Mouse (Mus musculus): Measurements from ENCODE around the gene Caln1. TPM values are rescaled to one million over a fixed set of nuclear protein-coding genes. Genes with fewer than 3 reads are reported as not detected.

Gene Caln1
- total and polyA plus RNA-seq, 2 experiments from 2014 or later = not detected

DNA sequence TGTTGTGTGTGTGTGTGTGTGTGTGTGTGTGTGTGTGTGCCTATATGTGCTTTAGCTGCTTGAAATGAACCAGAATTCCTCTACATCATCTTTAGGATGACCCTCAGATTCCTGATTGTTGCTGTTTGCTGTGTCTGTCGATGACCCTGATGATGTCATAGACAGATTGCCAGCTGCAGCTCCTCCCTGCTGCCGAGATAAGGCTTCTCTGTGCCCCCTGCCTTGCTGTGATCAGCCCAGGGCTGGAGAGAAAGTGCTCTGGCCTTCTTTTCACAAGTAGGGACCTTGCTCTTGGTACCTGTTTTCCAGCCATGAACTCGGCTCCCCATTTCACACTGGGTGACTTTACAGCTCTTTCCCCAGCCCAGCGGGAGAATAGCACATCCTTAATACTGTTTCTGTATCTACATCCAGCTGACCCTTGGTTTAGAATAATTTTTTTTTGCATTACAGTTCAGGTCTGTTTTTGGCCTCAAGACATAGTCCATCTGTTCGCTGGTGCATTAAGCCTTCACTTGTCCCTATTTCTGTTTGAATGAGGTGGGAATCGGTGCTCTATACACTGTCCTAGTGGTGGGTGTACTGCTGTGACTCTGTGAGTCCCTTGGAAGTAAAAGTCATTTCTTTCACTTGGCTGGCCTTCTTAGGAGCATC is 337.1 kb downstream of the Caln1 start:
- no peak overlapping the region for H3K4me2 ChIP-seq (ENCODE audit: low read depth, low read length)
- no peak overlapping the region for H3K4me3 ChIP-seq (ENCODE audit: low read depth, low read length)
- no peaks in the 10 kb centered on the region for H3K4me1 ChIP-seq (ENCODE audit: control insufficient read depth, insufficient read depth)
- TF ChIP-seq CTCF (IDR thresholded peaks at IDR 0.05; ENCODE audit: low read depth) (no peak), EP300 (IDR thresholded peaks at IDR 0.05; ENCODE audit: low read depth) (no peak)
- 44% methylated on average over 6 of the region's 6 CpGs for WGBS
- no peak for DNase-seq (ENCODE audit: low spot score)
- H3K9me3 ChIP-seq (replicated peaks; ENCODE audit: control insufficient read depth, low read length) = peaks cover 9% of the 10 kb centered on the region; the same call in 1 of the 2 replicates
- H3K36me3 ChIP-seq (replicated peaks; ENCODE audit: control insufficient read depth, insufficient read depth, low read length) = no peaks in the 10 kb centered on the region
- no peak overlapping the region for H3K9ac ChIP-seq (replicated peaks; ENCODE audit: low read depth, low read length)
- no peaks in the 10 kb centered on the region for H3K27me3 ChIP-seq (ENCODE audit: control insufficient read depth, insufficient read depth, low read length)
- no peak overlapping the region for H3K27ac ChIP-seq (ENCODE audit: low read depth)
- no peak for ATAC-seq (ENCODE audit: insufficient read depth, low read depth)

DNA sequence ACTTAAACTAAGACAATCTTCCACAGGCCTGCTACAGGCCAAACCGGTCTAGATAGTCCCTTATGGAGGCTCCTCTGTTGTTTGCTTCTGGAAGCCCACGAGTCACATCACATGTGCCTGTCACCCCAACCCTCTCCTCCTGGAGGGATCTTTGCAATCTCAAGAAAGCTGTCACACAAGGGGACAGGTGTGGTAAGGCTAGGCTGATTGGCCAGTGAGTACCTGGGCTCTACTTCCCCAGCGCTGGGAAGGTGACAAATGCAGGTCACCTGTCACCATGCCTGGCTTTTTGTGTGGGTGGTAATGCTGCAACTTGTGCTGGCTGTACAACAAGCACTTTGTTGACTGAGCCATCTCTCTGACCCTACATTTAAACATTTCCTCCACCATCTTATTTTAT is 338.5 kb downstream of the Caln1 start:
- no peaks in the 10 kb centered on the region for H3K36me3 ChIP-seq (replicated peaks; ENCODE audit: control insufficient read depth, insufficient read depth, low read length)
- peaks cover 9% of the 10 kb centered on the region; the same call in 1 of the 2 replicates for H3K9me3 ChIP-seq (replicated peaks; ENCODE audit: control insufficient read depth, low read length)
- H3K9ac ChIP-seq (replicated peaks; ENCODE audit: low read depth, low read length) = no peak overlapping the region
- no peak overlapping the region for H3K4me2 ChIP-seq (ENCODE audit: low read depth, low read length)
- H3K4me3 ChIP-seq (ENCODE audit: low read depth, low read length) = no peak overlapping the region
- H3K4me1 ChIP-seq (ENCODE audit: control insufficient read depth, insufficient read depth) = no peaks in the 10 kb centered on the region
- H3K27me3 ChIP-seq (ENCODE audit: control insufficient read depth, insufficient read depth, low read length) = no peaks in the 10 kb centered on the region
- DNase-seq (ENCODE audit: low spot score) = no peak
- 60% methylated on average over 3 of the region's 3 CpGs for WGBS
- ATAC-seq (ENCODE audit: insufficient read depth, low read depth) = no peak
- no peak overlapping the region for H3K27ac ChIP-seq (ENCODE audit: low read depth)
- TF ChIP-seq CTCF (IDR thresholded peaks at IDR 0.05; ENCODE audit: low read depth) = no peak
- no peak for TF ChIP-seq EP300 (IDR thresholded peaks at IDR 0.05; ENCODE audit: low read depth)

DNA sequence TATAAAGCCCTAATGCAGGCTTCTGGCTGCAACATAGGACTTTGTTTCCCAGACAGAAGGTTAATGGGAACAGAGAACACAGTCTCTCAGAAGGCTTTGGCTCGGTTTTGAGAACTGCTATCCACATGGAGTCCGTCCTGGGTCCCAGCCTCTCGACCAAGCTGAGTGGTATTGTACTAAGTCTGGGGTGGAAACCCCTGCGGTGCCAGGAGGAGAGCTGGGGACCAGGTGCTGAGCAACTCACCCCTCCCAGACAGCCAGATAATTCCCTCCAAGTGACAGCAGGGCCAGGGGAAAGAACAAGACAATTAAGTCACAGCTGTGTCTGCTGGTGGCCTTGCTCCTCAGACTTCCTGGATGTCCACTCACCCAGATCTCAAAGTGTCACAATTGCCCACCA is 339.4 kb downstream of the Caln1 start:
- no peak for ATAC-seq (ENCODE audit: insufficient read depth, low read depth)
- no peak for DNase-seq (ENCODE audit: low spot score)
- TF ChIP-seq EP300 (IDR thresholded peaks at IDR 0.05; ENCODE audit: low read depth) (no peak), CTCF (IDR thresholded peaks at IDR 0.05; ENCODE audit: low read depth) (no peak)
- Histone ChIP-seq H3K27me3 (ENCODE audit: control insufficient read depth, insufficient read depth, low read length) (no peaks in the 10 kb centered on the region), H3K4me3 (ENCODE audit: low read depth, low read length) (no peak overlapping the region), H3K4me2 (ENCODE audit: low read depth, low read length) (no peak overlapping the region), H3K27ac (ENCODE audit: low read depth) (no peak overlapping the region), H3K36me3 (replicated peaks; ENCODE audit: control insufficient read depth, insufficient read depth, low read length) (no peaks in the 10 kb centered on the region), H3K4me1 (ENCODE audit: control insufficient read depth, insufficient read depth) (no peaks in the 10 kb centered on the region), H3K9me3 (replicated peaks; ENCODE audit: control insufficient read depth, low read length) (peaks cover 9% of the 10 kb centered on the region; the same call in 1 of the 2 replicates), H3K9ac (replicated peaks; ENCODE audit: low read depth, low read length) (no peak overlapping the region)
- WGBS = 69% methylated on average over 4 of the region's 4 CpGs

DNA sequence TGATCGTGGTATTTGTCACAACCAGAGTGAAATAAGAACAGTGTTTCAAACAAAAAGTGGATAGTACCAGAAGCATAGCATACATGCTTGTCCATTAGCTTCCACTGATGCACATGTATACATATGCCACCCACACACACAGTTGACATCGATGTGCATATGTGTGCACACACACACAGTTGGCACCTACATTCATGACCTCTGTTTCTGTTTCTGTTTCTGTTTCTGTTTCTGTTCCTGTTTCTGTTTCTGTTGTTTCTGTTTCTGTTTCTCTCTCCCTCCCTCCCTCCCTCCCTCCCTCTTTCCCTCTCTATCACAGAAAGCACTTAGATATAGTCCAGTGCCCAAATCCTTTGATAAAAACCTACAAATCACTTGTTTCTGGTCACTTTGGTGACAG is 342.4 kb downstream of the Caln1 start:
- no peak for TF ChIP-seq EP300 (IDR thresholded peaks at IDR 0.05; ENCODE audit: low read depth)
- no peak for TF ChIP-seq CTCF (IDR thresholded peaks at IDR 0.05; ENCODE audit: low read depth)
- Histone ChIP-seq H3K9ac (replicated peaks; ENCODE audit: low read depth, low read length) (no peak overlapping the region), H3K27ac (ENCODE audit: low read depth) (no peak overlapping the region), H3K27me3 (ENCODE audit: control insufficient read depth, insufficient read depth, low read length) (no peaks in the 10 kb centered on the region), H3K4me2 (ENCODE audit: low read depth, low read length) (no peak overlapping the region), H3K9me3 (replicated peaks; ENCODE audit: control insufficient read depth, low read length) (peaks cover 9% of the 10 kb centered on the region; the same call in 1 of the 2 replicates), H3K36me3 (replicated peaks; ENCODE audit: control insufficient read depth, insufficient read depth, low read length) (no peaks in the 10 kb centered on the region), H3K4me1 (ENCODE audit: control insufficient read depth, insufficient read depth) (no peaks in the 10 kb centered on the region), H3K4me3 (ENCODE audit: low read depth, low read length) (no peak overlapping the region)
- 68% methylated on average over 2 of the region's 2 CpGs for WGBS
- ATAC-seq (ENCODE audit: insufficient read depth, low read depth) (no peak), DNase-seq (ENCODE audit: low spot score) (no peak)

DNA sequence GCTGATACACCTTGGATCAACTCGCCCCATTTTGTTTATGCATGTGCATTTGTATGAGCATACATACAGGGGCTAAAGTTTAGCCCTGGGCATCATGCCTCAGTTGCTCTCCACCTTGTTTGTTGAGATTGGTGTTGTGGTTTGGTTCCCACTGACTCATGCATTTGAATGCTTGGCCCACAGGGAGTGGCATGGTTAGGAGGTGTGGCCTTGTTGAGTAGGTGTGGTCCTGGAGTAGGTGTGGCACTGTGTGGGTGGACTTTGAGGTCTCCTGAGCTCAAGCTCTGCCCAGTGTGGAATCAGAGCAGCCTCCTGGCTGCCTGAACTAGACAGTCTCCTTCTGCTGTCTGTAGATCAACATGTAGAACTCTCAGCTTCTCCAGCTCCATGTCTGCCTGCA is 343.0 kb downstream of the Caln1 start:
- ATAC-seq (ENCODE audit: insufficient read depth, low read depth) = no peak
- H3K9ac ChIP-seq (replicated peaks; ENCODE audit: low read depth, low read length) = no peak overlapping the region
- no peaks in the 10 kb centered on the region for H3K27me3 ChIP-seq (ENCODE audit: control insufficient read depth, insufficient read depth, low read length)
- peaks cover 9% of the 10 kb centered on the region; the same call in 1 of the 2 replicates for H3K9me3 ChIP-seq (replicated peaks; ENCODE audit: control insufficient read depth, low read length)
- TF ChIP-seq CTCF (IDR thresholded peaks at IDR 0.05; ENCODE audit: low read depth) (no peak), EP300 (IDR thresholded peaks at IDR 0.05; ENCODE audit: low read depth) (no peak)
- 64% methylated on average over 1 of the region's 1 CpGs for WGBS
- H3K4me1 ChIP-seq (ENCODE audit: control insufficient read depth, insufficient read depth) = no peaks in the 10 kb centered on the region
- no peak for DNase-seq (ENCODE audit: low spot score)
- no peak overlapping the region for H3K4me2 ChIP-seq (ENCODE audit: low read depth, low read length)
- H3K36me3 ChIP-seq (replicated peaks; ENCODE audit: control insufficient read depth, insufficient read depth, low read length) = no peaks in the 10 kb centered on the region
- no peak overlapping the region for H3K27ac ChIP-seq (ENCODE audit: low read depth)
- no peak overlapping the region for H3K4me3 ChIP-seq (ENCODE audit: low read depth, low read length)

DNA sequence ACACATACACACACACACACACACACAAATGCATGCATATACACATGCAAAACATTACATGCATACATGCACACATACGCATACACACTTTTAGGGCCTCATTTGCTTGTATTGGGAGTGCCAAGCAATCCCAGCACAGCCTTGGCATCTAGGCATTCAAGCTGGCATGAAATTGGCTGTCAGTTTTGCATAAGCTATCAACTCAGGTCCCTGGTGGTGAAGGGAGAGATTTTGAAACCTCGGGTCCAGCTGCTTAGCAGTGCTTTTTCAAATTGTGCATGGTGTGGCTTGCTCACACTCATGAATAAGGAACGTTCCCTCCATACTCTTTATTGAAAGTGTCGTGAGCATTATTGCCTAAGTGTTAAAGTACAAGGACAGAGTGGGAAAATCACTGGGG is 345.9 kb downstream of the Caln1 start:
- TF ChIP-seq EP300 (IDR thresholded peaks at IDR 0.05; ENCODE audit: low read depth) = no peak
- no peak for TF ChIP-seq CTCF (IDR thresholded peaks at IDR 0.05; ENCODE audit: low read depth)
- no peaks in the 10 kb centered on the region for H3K27me3 ChIP-seq (ENCODE audit: control insufficient read depth, insufficient read depth, low read length)
- no peak overlapping the region for H3K27ac ChIP-seq (ENCODE audit: low read depth)
- no peak overlapping the region for H3K4me3 ChIP-seq (ENCODE audit: low read depth, low read length)
- DNase-seq (ENCODE audit: low spot score) (no peak), ATAC-seq (ENCODE audit: insufficient read depth, low read depth) (no peak)
- no peak overlapping the region for H3K4me2 ChIP-seq (ENCODE audit: low read depth, low read length)
- H3K36me3 ChIP-seq (replicated peaks; ENCODE audit: control insufficient read depth, insufficient read depth, low read length) = no peaks in the 10 kb centered on the region
- peaks cover 7% of the 10 kb centered on the region; the same call in 1 of the 2 replicates for H3K9me3 ChIP-seq (replicated peaks; ENCODE audit: control insufficient read depth, low read length)
- H3K4me1 ChIP-seq (ENCODE audit: control insufficient read depth, insufficient read depth) = no peaks in the 10 kb centered on the region
- 75% methylated on average over 4 of the region's 4 CpGs for WGBS
- no peak overlapping the region for H3K9ac ChIP-seq (replicated peaks; ENCODE audit: low read depth, low read length)
